Mouse (Mus musculus): ENCODE data around the gene Gm10073. TPM values are rescaled to one million over a fixed set of nuclear protein-coding genes. Genes with fewer than 3 reads are reported as not detected.
"Not testable (repeated sequence)": the region's sequence is repeated elsewhere in the genome, so short reads cannot be mapped to it uniquely, and the experiment has no call there.

Gene Gm10073
- total RNA-seq (2021): 100 to 1,000 TPM; 122 to 132 TPM
- long read RNA-seq: 0 reads

GRCm38 (mm10) chr8:106573168-106573567, at the start of gene Gm10073:
Gene Gm10073, minus strand, starts transcription at chr8:106573461.
- not testable (repeated sequence) for DNase-seq (ENCODE audit: low spot score in 2 of 2)

GRCm38 (mm10) chr8:106623016-106623415, 49.8 kb upstream of the Gm10073 start:
- no peak for DNase-seq (ENCODE audit: low spot score in 2 of 2)

- no peak for DNase-seq (ENCODE audit: low spot score in 2 of 2)
These were observed 47.2 kb upstream of the Gm10073 start for GRCm38 (mm10) chr8:106620488-106620887.

DNA sequence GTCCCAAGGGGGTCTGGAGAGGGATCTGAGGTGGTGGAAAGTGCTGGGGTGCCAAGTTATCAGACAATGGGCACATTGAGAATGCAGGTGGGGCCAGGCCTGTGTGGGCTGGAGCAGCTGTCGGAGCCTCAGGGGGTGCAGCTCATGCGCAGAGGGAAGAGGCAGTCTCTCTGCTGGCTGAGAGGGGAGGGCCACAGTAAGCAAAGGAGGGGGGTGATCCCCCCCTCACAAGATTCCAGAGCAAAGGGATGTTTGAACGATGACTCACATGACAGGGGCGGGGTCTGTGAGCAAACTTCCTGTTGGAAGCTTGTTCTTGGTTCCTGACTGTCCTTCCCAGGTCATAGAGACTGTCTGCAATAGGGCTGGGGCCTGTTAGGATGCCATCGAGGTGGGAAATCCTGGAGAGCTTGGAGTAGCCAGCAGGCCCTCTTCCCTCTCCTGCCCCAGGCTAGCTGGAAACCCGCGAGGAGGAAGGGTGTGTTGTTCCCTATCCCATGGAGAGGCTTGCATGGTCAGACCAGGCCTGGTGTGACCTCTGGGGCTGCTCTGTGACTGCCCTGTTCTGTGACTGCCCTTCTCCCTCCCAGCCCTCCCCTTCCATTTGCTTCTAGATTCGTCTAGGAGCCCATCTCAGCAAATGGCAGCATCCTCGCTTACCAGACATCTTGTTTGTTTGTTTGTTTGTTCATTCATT, 46.4 kb upstream of the Gm10073 start:
- peak in 1 of 2 experiments; percentile 15 for DNase-seq (ENCODE audit: low spot score in 2 of 2)

GRCm38 (mm10) chr8:106618324-106618723, 45.1 kb upstream of the Gm10073 start:
- DNase-seq (ENCODE audit: low spot score in 2 of 2): no peak

- no peak for DNase-seq (ENCODE audit: low spot score in 2 of 2)
These were observed 44.6 kb upstream of the Gm10073 start for GRCm38 (mm10) chr8:106617865-106618264.

GRCm38 (mm10) chr8:106617196-106617595, 43.9 kb upstream of the Gm10073 start:
- no peak for DNase-seq (ENCODE audit: low spot score in 2 of 2)

DNA sequence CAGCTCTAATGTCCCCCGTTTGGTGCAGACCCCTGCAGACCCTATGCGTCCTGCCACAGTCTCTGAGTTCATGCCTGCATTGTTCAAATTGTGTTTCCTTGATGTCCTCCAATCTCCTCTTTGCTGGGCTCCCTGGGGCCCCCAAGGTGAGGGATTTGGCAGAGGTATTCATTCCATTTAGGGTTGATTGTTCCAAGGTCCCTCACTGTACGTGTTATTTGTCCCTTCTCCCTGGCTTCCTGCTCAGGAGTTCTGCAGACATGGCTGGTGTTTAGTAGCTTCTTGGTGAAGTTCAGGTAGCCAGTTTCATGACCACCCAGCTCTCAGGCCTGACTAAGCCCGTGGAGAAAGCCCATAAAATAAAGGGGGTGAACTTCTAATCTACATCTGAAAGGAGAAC, 43.4 kb upstream of the Gm10073 start:
- DNase-seq (ENCODE audit: low spot score in 2 of 2): no peak

GRCm38 (mm10) chr8:106615661-106616299, 42.5 kb upstream of the Gm10073 start:
- DNase-seq (ENCODE audit: low spot score in 2 of 2): no peak

- no peak for DNase-seq (ENCODE audit: low spot score in 2 of 2)
These were observed 41.4 kb upstream of the Gm10073 start for GRCm38 (mm10) chr8:106614704-106615103.

GRCm38 (mm10) chr8:106612047-106612446, 38.8 kb upstream of the Gm10073 start:
- no peak for DNase-seq (ENCODE audit: low spot score in 2 of 2)

- no peak for DNase-seq (ENCODE audit: low spot score in 2 of 2)
These were observed 37.8 kb upstream of the Gm10073 start for GRCm38 (mm10) chr8:106610958-106611640.

- no peak for DNase-seq (ENCODE audit: low spot score in 2 of 2)
These were observed 36.0 kb upstream of the Gm10073 start for GRCm38 (mm10) chr8:106609076-106609903.

- DNase-seq (ENCODE audit: low spot score in 2 of 2): no peak
These were observed 35.2 kb upstream of the Gm10073 start for GRCm38 (mm10) chr8:106608425-106608824.

DNA sequence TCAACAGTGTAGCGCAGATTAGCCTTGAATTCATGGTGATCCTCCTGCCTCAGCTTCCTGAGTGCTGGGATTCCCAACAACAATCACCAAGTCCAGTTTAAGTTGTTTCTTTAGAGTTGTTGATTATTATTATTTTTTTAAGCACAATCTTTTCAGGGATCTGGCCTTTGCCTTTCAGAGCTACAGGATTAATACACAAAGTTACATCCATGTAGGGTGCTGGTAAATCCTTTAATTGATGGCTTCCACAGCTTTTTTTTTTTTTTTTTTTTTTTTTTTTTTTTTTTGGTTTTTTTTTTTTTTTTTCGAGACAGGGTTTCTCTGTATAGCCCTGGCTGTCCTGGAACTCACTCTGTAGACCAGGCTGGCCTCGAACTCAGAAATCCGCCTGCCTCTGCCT, 34.5 kb upstream of the Gm10073 start:
- DNase-seq (ENCODE audit: low spot score in 2 of 2): not testable (repeated sequence)

DNA sequence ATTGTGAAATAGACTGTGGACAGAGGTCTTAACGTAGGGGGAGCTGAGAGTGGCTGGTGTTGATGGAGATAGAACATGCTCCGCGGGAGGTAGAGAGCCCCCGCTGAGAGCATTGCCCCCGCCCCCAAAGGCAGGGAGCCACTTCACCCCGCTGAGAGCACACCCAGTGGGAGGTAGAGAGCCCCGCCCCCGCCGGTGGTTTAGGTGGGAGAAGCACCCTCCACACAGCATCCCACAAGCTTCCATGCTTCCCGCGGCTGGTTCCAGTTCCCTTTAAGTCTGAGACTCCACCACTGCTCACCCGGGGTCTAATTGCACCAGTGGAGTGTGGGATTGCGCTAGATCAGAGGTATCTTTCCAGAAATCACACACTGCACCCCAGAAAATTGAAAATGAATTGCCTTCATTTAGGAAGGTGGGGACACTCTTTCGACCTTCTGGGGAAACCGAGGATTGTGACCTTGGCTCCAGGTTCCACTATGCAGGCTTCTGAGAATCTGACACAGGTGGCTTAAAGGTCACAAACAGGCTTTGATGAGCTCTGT, 33.4 kb upstream of the Gm10073 start:
- DNase-seq (ENCODE audit: low spot score in 2 of 2): no peak

DNA sequence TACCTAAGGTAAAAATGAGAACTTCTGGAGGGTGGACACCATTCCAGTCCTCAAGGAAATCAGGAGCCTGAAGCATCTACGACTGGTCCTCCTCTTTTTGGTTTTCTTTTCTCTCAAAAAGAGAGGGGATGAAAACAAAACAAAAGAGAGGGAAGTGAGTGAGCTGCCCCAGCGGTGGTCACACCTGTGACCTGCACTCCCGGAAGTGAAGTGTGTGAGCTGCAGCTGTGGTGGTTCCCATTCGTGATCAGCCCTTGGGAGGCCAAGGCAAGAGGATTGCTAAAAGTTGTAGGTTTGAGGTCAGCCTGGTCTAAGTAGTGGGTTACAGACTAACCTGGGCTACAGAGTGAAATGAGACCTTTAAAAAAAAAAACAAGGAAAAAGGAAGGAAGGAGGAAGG, 32.9 kb upstream of the Gm10073 start:
- DNase-seq (ENCODE audit: low spot score in 2 of 2): no peak

GRCm38 (mm10) chr8:106605657-106606056, 32.4 kb upstream of the Gm10073 start:
- DNase-seq (ENCODE audit: low spot score in 2 of 2): no peak

- no peak for DNase-seq (ENCODE audit: low spot score in 2 of 2)
These were observed 30.7 kb upstream of the Gm10073 start for GRCm38 (mm10) chr8:106603933-106604332.

DNA sequence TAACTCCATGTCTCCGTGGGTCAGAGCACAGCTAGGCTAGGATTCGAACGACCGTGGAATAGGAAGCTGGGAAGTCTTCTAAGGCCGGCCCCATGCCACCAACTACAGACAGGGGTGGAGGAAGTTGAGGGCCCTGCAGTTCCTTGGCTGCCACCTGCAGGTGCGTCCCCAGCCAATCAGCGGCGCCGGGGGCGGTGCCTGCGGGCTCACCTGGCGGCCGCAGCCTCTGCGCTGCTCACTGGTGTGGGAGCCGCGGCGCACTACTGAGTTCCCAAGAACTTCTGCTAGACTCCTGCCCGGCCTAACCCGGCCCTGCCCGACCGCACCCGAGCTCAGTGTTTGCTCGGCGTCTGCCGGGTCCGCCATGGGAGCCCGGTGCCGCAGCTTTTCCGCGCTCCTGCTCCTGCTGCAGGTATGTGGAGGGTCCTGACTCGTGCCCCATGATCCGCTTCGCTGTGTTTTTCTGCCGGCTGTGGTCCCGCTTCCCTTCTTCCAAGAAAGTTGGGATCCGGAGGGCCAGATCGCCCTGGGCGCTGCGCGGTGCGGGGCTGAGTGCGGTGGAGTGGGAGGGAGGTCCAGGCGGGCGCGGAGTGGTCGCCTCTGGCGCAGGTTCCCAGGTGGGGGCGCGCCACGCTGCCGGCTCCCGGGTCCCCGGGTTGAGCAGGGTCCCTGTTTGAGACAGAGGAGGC, 30.0 kb upstream of the Gm10073 start, which contains the start of gene Cdh1:
TSS of gene Cdh1 (plus strand) at position 221 of the 689 bp plus-strand sequence.
- peak in 1 of 2 experiments; percentile 22 for DNase-seq (ENCODE audit: low spot score in 2 of 2)
